In genomic region chr6:146577310-146578109, GRCm38 (mm10) we compare ENCODE assay signal across 8 mouse cellular contexts. TPM values are rescaled to one million over a fixed set of nuclear protein-coding genes. Genes with fewer than 3 reads are reported as not detected.
DNase-seq lines count a peak whose midpoint lies in the region; ATAC-seq and TF ChIP-seq lines count a peak whose summit lies in the region.

Gene Ints13 (minus strand): TSS chr6:146577835.

- TF ChIP-seq POLR2A in ES-Bruce4 (IDR thresholded peaks at IDR 0.05; ENCODE audit: insufficient read depth, low read length) = peak; percentile 86

- under 1% methylated on average over 70 of the region's 77 CpGs for WGBS in forebrain, embryonic 13.5 days
- WGBS in large intestine, adult 2 months = under 1% methylated on average over 77 of the region's 77 CpGs
- under 1% methylated on average over 75 of the region's 77 CpGs for WGBS in liver, postnatal 0 days (ENCODE audit: insufficient replicate concordance)
- under 1% methylated on average over 73 of the region's 77 CpGs for WGBS in neural tube, embryonic 14.5 days

- H3K4me3 ChIP-seq in ES-Bruce4 (ENCODE audit: low read depth, low read length) = peak within 1 kb of the TSS; percentile 98
- H3K4me3 ChIP-seq in forebrain, embryonic 13.5 days = peak within 1 kb of the TSS; percentile 92
- peak within 1 kb of the TSS; percentile 96 for H3K4me3 ChIP-seq in liver, postnatal 0 days (ENCODE audit: low read depth, low read length)
- H3K4me3 ChIP-seq in neural tube, embryonic 14.5 days (ENCODE audit: low read depth, low read length) = peak within 1 kb of the TSS; percentile 85

- no peaks in the 10 kb centered on the region for H3K9me3 ChIP-seq in ES-Bruce4 (replicated peaks; ENCODE audit: control insufficient read depth, insufficient read depth, low read length, poor library complexity, severe bottlenecking)
- H3K9me3 ChIP-seq in forebrain, embryonic 13.5 days (replicated peaks) = no peaks in the 10 kb centered on the region
- H3K9me3 ChIP-seq in liver, postnatal 0 days (ENCODE audit: low read length) = no peaks in the 10 kb centered on the region
- H3K9me3 ChIP-seq in neural tube, embryonic 14.5 days (ENCODE audit: control insufficient read depth, low read length) = no peaks in the 10 kb centered on the region

- peak; percentile 94 for ATAC-seq in cerebellum, adult (ENCODE audit: insufficient number of reproducible peaks, low FRiP score, low TSS enrichment)
- ATAC-seq in forebrain, embryonic 13.5 days = peak; percentile 96
- peak; percentile 93 for ATAC-seq in liver, postnatal 0 days
- ATAC-seq in neural tube, embryonic 14.5 days (ENCODE audit: low read depth) = peak; percentile 97

- peak within 1 kb of the TSS; percentile 62 for H3K27ac ChIP-seq in ES-Bruce4 (ENCODE audit: insufficient read depth, low read length)
- peak within 1 kb of the TSS; percentile 93 for H3K27ac ChIP-seq in forebrain, embryonic 13.5 days
- peak within 1 kb of the TSS; percentile 98 for H3K27ac ChIP-seq in liver, postnatal 0 days (ENCODE audit: low read depth)
- H3K27ac ChIP-seq in neural tube, embryonic 14.5 days (ENCODE audit: low read depth, low read length) = peak within 1 kb of the TSS; percentile 97

- peaks cover 7% of the 10 kb centered on the region for H3K36me3 ChIP-seq in ES-Bruce4 (ENCODE audit: control insufficient read depth, insufficient read depth, low read length, poor library complexity, severe bottlenecking)
- H3K36me3 ChIP-seq in forebrain, embryonic 13.5 days (ENCODE audit: poor library complexity, severe bottlenecking) = no peaks in the 10 kb centered on the region
- H3K36me3 ChIP-seq in liver, postnatal 0 days (replicated peaks; ENCODE audit: insufficient read depth, low read length) = peaks cover 2% of the 10 kb centered on the region; the same call in 1 of the 2 replicates
- H3K36me3 ChIP-seq in neural tube, embryonic 14.5 days (ENCODE audit: control insufficient read depth, insufficient read depth, low read length) = no peaks in the 10 kb centered on the region

- intact Hi-C loops in heart, postnatal 10 days (cut with DNase I) = loop anchor here (2.0 to 5.0 kb wide), 3 partner anchors 55 to 150 kb away; partner anchors contain the start of gene Itpr2

- H3K4me1 ChIP-seq in ES-Bruce4 (ENCODE audit: control insufficient read depth, insufficient read depth, low read length) = peaks cover 3% of the 10 kb centered on the region
- H3K4me1 ChIP-seq in forebrain, embryonic 13.5 days = peaks cover 35% of the 10 kb centered on the region
- H3K4me1 ChIP-seq in liver, postnatal 0 days (ENCODE audit: insufficient read depth) = peaks cover 22% of the 10 kb centered on the region
- peaks cover 28% of the 10 kb centered on the region for H3K4me1 ChIP-seq in neural tube, embryonic 14.5 days (ENCODE audit: control insufficient read depth, insufficient read depth, low read length)

- peak within 1 kb of the TSS; percentile 84 for H3K4me2 ChIP-seq in forebrain, embryonic 13.5 days
- H3K4me2 ChIP-seq in liver, postnatal 0 days (ENCODE audit: low read depth, low read length) = peak within 1 kb of the TSS; percentile 88
- H3K4me2 ChIP-seq in neural tube, embryonic 14.5 days (ENCODE audit: low read depth, low read length) = peak within 1 kb of the TSS; percentile 79

- TF ChIP-seq EP300 in ES-Bruce4 (IDR thresholded peaks at IDR 0.05; ENCODE audit: insufficient read depth, low read depth, low read length) = peak; percentile 57; the same call in 1 of the 2 replicates
- peak; percentile 68 for TF ChIP-seq EP300 in liver, postnatal 0 days (IDR thresholded peaks at IDR 0.05; ENCODE audit: low read depth)

- no peaks in the 10 kb centered on the region for H3K27me3 ChIP-seq in ES-Bruce4 (ENCODE audit: control insufficient read depth, insufficient read depth, low read length, poor library complexity, severe bottlenecking)
- H3K27me3 ChIP-seq in forebrain, embryonic 13.5 days = no peaks in the 10 kb centered on the region
- no peaks in the 10 kb centered on the region for H3K27me3 ChIP-seq in liver, postnatal 0 days (ENCODE audit: insufficient read depth, low read length)
- no peaks in the 10 kb centered on the region for H3K27me3 ChIP-seq in neural tube, embryonic 14.5 days (ENCODE audit: control insufficient read depth, insufficient read depth, low read length)

- H3K9ac ChIP-seq in ES-Bruce4 (ENCODE audit: low read depth, poor library complexity, severe bottlenecking) = peak within 1 kb of the TSS; percentile 88
- H3K9ac ChIP-seq in forebrain, embryonic 13.5 days = peak within 1 kb of the TSS; percentile 93
- peak within 1 kb of the TSS; percentile 99 for H3K9ac ChIP-seq in liver, postnatal 0 days (replicated peaks)
- peak within 1 kb of the TSS; percentile 86 for H3K9ac ChIP-seq in neural tube, embryonic 14.5 days (replicated peaks; ENCODE audit: low read depth, low read length)

- peak; percentile 97 to 98 for DNase-seq in heart, postnatal 10 days
- peak; percentile 93 for DNase-seq in large intestine, adult 2 months (ENCODE audit: low read depth, low spot score)
- DNase-seq in liver, postnatal 0 days = peak; percentile 98
- peak; percentile 98 for DNase-seq in testis, postnatal 10 days (ENCODE audit: low spot score)

- no peak for TF ChIP-seq CTCF in ES-Bruce4 (IDR thresholded peaks at IDR 0.05; ENCODE audit: low read depth, low read length)
- no peak for TF ChIP-seq CTCF in liver, postnatal 0 days (IDR thresholded peaks at IDR 0.05; ENCODE audit: low read depth)

RNA-seq across cellular contexts. Expression of gene Ints13, which starts in this region (rescaled TPM):
- 106 and 118 TPM in 2 replicates for polyA plus RNA-seq in ES-Bruce4 (2011; ENCODE audit: insufficient read depth, insufficient read length, low read depth, missing spikeins)
- polyA plus RNA-seq in forebrain, embryonic 13.5 days (2015; fragmentation: Nextera tagmentation; extraction: Ambion mirVana) = 74.2 and 81.4 TPM in 2 replicates
- total RNA-seq in heart, postnatal 10 days (2021) = 10 to 100 TPM; 22.7 to 27.6 TPM
- 10.4 and 11.0 TPM in 2 replicates for polyA plus RNA-seq in large intestine, adult 2 months (2012; rRNA removed)
- 14.5 and 17.6 TPM in 2 replicates for polyA plus RNA-seq in liver, postnatal 0 days (2015; fragmentation: Nextera tagmentation; extraction: Ambion mirVana)
- polyA plus RNA-seq in neural tube, embryonic 14.5 days (2014; fragmentation: Nextera tagmentation; extraction: Ambion mirVana) = 41.1 and 50.3 TPM in 2 replicates

Comparison
In these comparisons a context has a peak if more than half of its experiments do, and no peak if none do; other contexts are left out.
1. Peak in every context shown above with its lines: DNase-seq, ATAC-seq, H3K4me3 ChIP-seq and H3K27ac ChIP-seq.